Mouse (Mus musculus): ENCODE results near the gene Rexo4. TPM values are rescaled to one million over a fixed set of nuclear protein-coding genes. Genes with fewer than 3 reads are reported as not detected.

The Rexo4 gene
- 29.4 and 30.1 TPM in 2 replicates for polyA plus RNA-seq (2015; fragmentation: Nextera tagmentation; extraction: Ambion mirVana)

DNA sequence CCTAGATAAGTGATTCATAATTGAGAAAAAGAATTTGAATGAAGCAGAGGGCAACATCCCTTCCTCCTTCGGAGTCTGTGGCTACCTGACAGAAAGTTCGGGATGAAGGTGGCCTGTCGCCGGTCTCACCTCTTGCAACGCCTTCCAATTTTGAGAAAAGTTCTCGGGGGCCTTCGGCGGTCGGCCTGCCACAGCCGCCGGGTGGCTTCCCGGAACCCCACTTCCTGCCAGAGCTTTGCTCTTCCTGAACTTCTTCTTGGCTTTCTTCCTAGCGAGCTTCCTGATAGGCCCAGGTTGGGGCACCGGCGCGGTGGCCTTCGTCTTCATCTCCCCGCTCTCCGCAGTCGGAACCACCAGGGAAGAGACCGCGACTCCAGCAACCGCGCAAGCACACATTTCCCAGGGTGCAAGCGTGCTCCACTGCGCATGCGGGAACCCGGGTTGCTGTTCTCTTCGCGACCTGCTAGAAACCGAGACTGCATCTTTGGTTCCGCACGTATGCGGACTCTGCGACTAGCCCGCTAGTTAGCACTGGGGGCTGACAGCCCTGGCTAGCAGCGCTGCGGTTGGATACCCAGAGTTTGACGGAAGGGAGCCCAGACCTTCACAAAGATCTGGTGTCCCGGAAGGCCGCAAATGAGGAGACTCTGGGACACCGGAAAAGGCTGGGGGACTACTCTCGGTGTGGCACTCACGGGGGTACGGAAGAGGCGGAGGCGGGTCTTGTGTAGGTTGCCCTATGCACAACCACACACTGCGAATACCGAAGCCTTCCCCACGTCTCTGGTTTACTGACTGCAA is at the start of gene Rexo4:
Gene Rexo4 (minus strand): TSS at position 464 of the 801 bp plus-strand sequence.
- no peak for TF ChIP-seq CTCF (IDR thresholded peaks at IDR 0.05; ENCODE audit: low read depth)
- Histone ChIP-seq H3K27ac (ENCODE audit: low read depth, low read length) (peak within 1 kb of the TSS; percentile 99), H3K9me3 (ENCODE audit: control insufficient read depth) (no peaks in the 10 kb centered on the region), H3K4me3 (ENCODE audit: low read depth, low read length) (peak within 1 kb of the TSS; percentile 76), H3K4me2 (replicated peaks; ENCODE audit: low read depth) (peak within 1 kb of the TSS; percentile 79), H3K36me3 (ENCODE audit: control insufficient read depth, insufficient read depth) (peaks cover 26% of the 10 kb centered on the region), H3K4me1 (replicated peaks; ENCODE audit: control insufficient read depth, insufficient read depth, low read length) (0 out of 2 replicates have a peak, but pooled peaks cover 3% of the 10 kb centered on the region), H3K9ac (ENCODE audit: low read depth, low read length) (peak within 1 kb of the TSS; percentile 88), H3K27me3 (replicated peaks; ENCODE audit: control insufficient read depth, insufficient read depth, low read length) (no peaks in the 10 kb centered on the region)
- peak; percentile 92 for ATAC-seq
- under 1% methylated on average over 50 of the region's 50 CpGs for WGBS

DNA sequence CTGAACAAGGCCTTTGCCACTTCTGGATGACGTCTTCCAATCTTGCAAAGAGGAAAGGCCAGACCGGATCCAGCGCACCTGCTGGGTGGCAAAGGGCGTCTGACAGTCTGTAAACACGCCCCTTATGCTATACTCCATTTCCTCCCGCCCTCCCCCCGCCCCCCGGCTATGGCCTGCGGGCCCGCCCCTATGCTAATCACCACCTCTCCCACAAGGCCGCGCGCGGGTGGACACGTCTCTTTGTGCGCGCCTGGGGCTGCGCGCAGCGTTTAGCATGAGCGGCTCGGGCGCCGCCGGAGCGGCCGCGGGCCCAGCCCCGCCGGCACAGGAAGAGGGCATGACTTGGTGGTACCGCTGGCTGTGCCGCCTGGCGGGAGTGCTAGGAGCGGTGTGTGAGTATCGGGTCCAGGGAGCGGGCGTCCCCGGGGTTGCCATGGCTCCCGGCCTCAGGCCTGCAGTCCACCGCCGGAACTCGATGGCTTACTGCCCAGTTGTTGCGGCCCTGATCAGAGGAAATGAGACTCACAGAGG is 45.6 kb upstream of the Rexo4 start, which contains the start of gene Cacfd1:
Gene Cacfd1 (plus strand): TSS at position 213 of the 531 bp plus-strand sequence.
- ATAC-seq: peak; percentile 97
- Histone ChIP-seq H3K27me3 (replicated peaks; ENCODE audit: control insufficient read depth, insufficient read depth, low read length) (no peaks in the 10 kb centered on the region), H3K9me3 (ENCODE audit: control insufficient read depth) (no peaks in the 10 kb centered on the region), H3K4me3 (ENCODE audit: low read depth, low read length) (peak within 1 kb of the TSS; percentile 74), H3K4me2 (replicated peaks; ENCODE audit: low read depth) (peak within 1 kb of the TSS; percentile 74), H3K27ac (ENCODE audit: low read depth, low read length) (peak within 1 kb of the TSS; percentile 82), H3K9ac (ENCODE audit: low read depth, low read length) (peak within 1 kb of the TSS; percentile 86), H3K36me3 (ENCODE audit: control insufficient read depth, insufficient read depth) (peaks cover 16% of the 10 kb centered on the region; the same call in 1 of the 2 replicates), H3K4me1 (replicated peaks; ENCODE audit: control insufficient read depth, insufficient read depth, low read length) (peaks cover 6% of the 10 kb centered on the region; the same call in 1 of the 2 replicates)
- under 1% methylated on average over 43 of the region's 43 CpGs for whole genome bisulfite sequencing
- TF ChIP-seq CTCF (IDR thresholded peaks at IDR 0.05; ENCODE audit: low read depth): peak; percentile 31; the same call in 1 of the 2 replicates

- no peak for ATAC-seq
- Histone ChIP-seq H3K36me3 (ENCODE audit: control insufficient read depth, insufficient read depth) (no peaks in the 10 kb centered on the region), H3K4me3 (ENCODE audit: low read depth, low read length) (no peak overlapping the region), H3K4me2 (replicated peaks; ENCODE audit: low read depth) (no peak overlapping the region), H3K9me3 (ENCODE audit: control insufficient read depth) (no peaks in the 10 kb centered on the region), H3K27ac (ENCODE audit: low read depth, low read length) (no peak overlapping the region), H3K27me3 (replicated peaks; ENCODE audit: control insufficient read depth, insufficient read depth, low read length) (no peaks in the 10 kb centered on the region), H3K4me1 (replicated peaks; ENCODE audit: control insufficient read depth, insufficient read depth, low read length) (peaks cover 6% of the 10 kb centered on the region; the same call in 1 of the 2 replicates), H3K9ac (ENCODE audit: low read depth, low read length) (no peak overlapping the region)
- WGBS: 68% methylated on average over 7 of the region's 7 CpGs
- TF ChIP-seq CTCF (IDR thresholded peaks at IDR 0.05; ENCODE audit: low read depth): no peak
These were observed 43.5 kb upstream of the Rexo4 start for GRCm38 (mm10) chr2:27007701-27008100.

GRCm38 (mm10) chr2:27006255-27006654 is 42.1 kb upstream of the Rexo4 start:
- Histone ChIP-seq H3K27ac (ENCODE audit: low read depth, low read length) (no peak overlapping the region), H3K4me3 (ENCODE audit: low read depth, low read length) (no peak overlapping the region), H3K36me3 (ENCODE audit: control insufficient read depth, insufficient read depth) (no peaks in the 10 kb centered on the region), H3K4me2 (replicated peaks; ENCODE audit: low read depth) (no peak overlapping the region), H3K27me3 (replicated peaks; ENCODE audit: control insufficient read depth, insufficient read depth, low read length) (no peaks in the 10 kb centered on the region), H3K4me1 (replicated peaks; ENCODE audit: control insufficient read depth, insufficient read depth, low read length) (peaks cover 5% of the 10 kb centered on the region; the same call in 1 of the 2 replicates), H3K9ac (ENCODE audit: low read depth, low read length) (no peak overlapping the region), H3K9me3 (ENCODE audit: control insufficient read depth) (no peaks in the 10 kb centered on the region)
- no peak for ATAC-seq
- no peak for TF ChIP-seq CTCF (IDR thresholded peaks at IDR 0.05; ENCODE audit: low read depth)
- 70% methylated on average over 4 of the region's 4 CpGs for WGBS

DNA sequence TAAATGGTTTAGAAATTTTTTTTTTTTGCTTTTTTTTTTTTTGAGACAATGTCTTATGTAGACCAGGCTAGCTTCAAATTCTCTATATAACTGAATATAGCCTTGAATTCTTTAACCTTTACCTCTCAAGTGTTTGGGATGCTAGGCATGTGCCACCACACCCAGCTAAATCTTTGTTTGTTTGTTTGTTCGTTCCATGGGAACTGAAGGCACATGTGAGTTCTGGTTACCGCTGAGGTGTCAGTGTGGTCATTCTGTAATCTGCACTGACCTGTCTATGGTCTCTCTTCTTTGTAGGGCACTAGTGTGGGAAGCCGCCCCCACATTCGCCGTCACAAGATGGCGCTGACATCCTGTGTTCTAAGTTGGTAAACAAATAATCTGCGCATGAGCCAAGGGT is 33.8 kb upstream of the Rexo4 start:
- no peak overlapping the region for H3K9ac ChIP-seq (ENCODE audit: low read depth, low read length)
- 90% methylated on average over 7 of the region's 7 CpGs for WGBS
- no peaks in the 10 kb centered on the region for H3K27me3 ChIP-seq (replicated peaks; ENCODE audit: control insufficient read depth, insufficient read depth, low read length)
- H3K36me3 ChIP-seq (ENCODE audit: control insufficient read depth, insufficient read depth): no peaks in the 10 kb centered on the region
- no peak for TF ChIP-seq CTCF (IDR thresholded peaks at IDR 0.05; ENCODE audit: low read depth)
- no peak overlapping the region for H3K27ac ChIP-seq (ENCODE audit: low read depth, low read length)
- H3K4me3 ChIP-seq (ENCODE audit: low read depth, low read length): no peak overlapping the region
- no peaks in the 10 kb centered on the region for H3K4me1 ChIP-seq (replicated peaks; ENCODE audit: control insufficient read depth, insufficient read depth, low read length)
- ATAC-seq: no peak
- H3K4me2 ChIP-seq (replicated peaks; ENCODE audit: low read depth): no peak overlapping the region
- H3K9me3 ChIP-seq (ENCODE audit: control insufficient read depth): no peaks in the 10 kb centered on the region

DNA sequence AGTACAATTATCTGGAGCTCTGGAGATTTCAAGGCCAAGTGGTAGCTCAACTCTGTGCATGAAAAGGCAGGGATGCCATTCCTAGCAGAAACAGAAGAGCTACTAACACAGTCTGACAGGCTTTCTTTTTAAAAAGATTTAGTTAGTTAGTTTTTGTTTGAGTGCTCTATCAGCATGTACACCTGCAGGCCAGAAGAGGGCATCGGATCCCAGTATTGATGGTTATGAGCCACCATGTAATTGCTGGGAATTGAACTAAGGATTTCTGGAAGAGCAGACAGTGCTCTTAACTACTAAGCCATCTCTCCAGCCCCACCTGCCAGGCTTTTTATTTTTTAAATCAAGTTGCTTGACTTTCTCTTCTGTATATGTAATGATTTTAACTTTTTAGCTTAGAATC is 33.3 kb upstream of the Rexo4 start:
- peak; percentile 49 for TF ChIP-seq CTCF (IDR thresholded peaks at IDR 0.05; ENCODE audit: low read depth)
- Histone ChIP-seq H3K27me3 (replicated peaks; ENCODE audit: control insufficient read depth, insufficient read depth, low read length) (no peaks in the 10 kb centered on the region), H3K4me3 (ENCODE audit: low read depth, low read length) (no peak overlapping the region), H3K4me2 (replicated peaks; ENCODE audit: low read depth) (no peak overlapping the region), H3K27ac (ENCODE audit: low read depth, low read length) (no peak overlapping the region), H3K9ac (ENCODE audit: low read depth, low read length) (no peak overlapping the region), H3K36me3 (ENCODE audit: control insufficient read depth, insufficient read depth) (no peaks in the 10 kb centered on the region), H3K4me1 (replicated peaks; ENCODE audit: control insufficient read depth, insufficient read depth, low read length) (no peaks in the 10 kb centered on the region), H3K9me3 (ENCODE audit: control insufficient read depth) (no peaks in the 10 kb centered on the region)
- ATAC-seq: no peak
- 87% methylated on average over 1 of the region's 1 CpGs for WGBS

Measured in intestine, postnatal 0 days (tissue).